Mouse (Mus musculus) stomach, postnatal 0 days (tissue): ENCODE measurements at regions not wholly inside any gene's neighbourhood (a gene's known extent, or its start where the extent isn't known, plus 50 kb on each side); places are given as distances from the start of the nearest gene placed in this dataset.

Experiments used
- CTCF ChIP-seq: IDR thresholded peaks from 2 replicates; pipeline ENCODE4 v1.5.1; 2016; ENCODE audit warnings: antibody characterized with exemption, low read depth, mild to moderate bottlenecking, moderate library complexity
- EP300 ChIP-seq: optimal IDR thresholded peaks from 2 replicates; pipeline ENCODE3; 2016; ENCODE audit warnings: antibody characterized with exemption

DNA sequence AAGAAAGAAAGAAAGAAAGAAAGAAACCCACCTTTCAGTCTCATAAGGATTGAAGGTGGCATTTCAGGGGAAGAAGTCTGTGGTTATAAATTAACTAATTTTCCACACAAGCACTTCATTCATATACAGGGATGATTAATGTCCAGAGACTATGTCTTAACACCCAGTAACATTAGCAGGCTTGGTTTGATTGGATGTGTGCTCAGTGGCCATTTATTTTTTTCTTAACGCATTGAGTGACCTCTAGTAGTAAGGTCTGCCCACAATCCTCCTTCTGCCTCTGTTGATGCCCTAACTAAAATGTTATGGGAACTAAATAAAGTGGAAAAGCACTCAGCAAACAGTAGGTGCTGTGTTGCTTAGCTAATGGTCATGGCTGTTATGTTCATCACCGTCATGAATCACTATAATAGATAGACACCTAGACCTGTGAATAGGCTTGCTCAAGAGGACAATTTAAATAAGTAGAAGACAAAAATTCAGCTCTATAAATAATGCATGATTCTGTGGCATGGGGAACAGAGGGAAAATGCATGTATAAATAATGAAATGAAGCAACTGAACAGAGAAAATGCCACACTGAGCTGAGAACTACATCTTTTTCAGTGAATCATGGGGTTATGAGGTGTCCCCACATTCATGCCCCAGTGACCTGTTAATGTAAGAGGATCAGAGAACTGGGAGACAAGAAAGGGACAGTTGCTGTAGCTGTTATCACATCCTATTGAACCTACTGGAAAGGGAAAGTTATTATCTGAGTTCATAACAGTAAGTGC lies 432.3 kb downstream of the Flrt2 start:
- TF ChIP-seq CTCF (no peak), EP300 (no peak)
